Mouse (Mus musculus): Measurements from ENCODE around the gene Art4. TPM values are rescaled to one million over a fixed set of nuclear protein-coding genes. Genes with fewer than 3 reads are reported as not detected.
"Not testable (repeated sequence)": the region's sequence is repeated elsewhere in the genome, so short reads cannot be mapped to it uniquely, and the experiment has no call there.

The Art4 gene
- total and polyA plus RNA-seq, 3 experiments, result 0.50 to 0.60 TPM; not detected in 1

GRCm38 (mm10) chr6:136887854-136888253 lies 30.3 kb upstream of the Art4 start:
- Histone ChIP-seq H3K9ac (ENCODE audit: control insufficient read depth, low read depth, low read length, poor library complexity, severe bottlenecking) (no peak overlapping the region), H3K27ac (ENCODE audit: control insufficient read depth, low read depth, low read length) (no peak overlapping the region), H3K9me3 (replicated peaks; ENCODE audit: insufficient read depth, low read length) (no peaks in the 10 kb centered on the region), H3K79me2 (ENCODE audit: control insufficient read depth, insufficient read depth, low read length, poor library complexity) (no peaks in the 10 kb centered on the region), H3K4me1 (ENCODE audit: control insufficient read depth in 1 of 2, insufficient read depth in 2 of 2, low read length in 2 of 2) (no peaks in the 10 kb centered on the region), H3K4me3 (ENCODE audit: control insufficient read depth in 1 of 2, insufficient read depth in 1 of 2, low read depth in 2 of 2, low read length in 2 of 2) (no peak overlapping the region), H3K36me3 (ENCODE audit: control insufficient read depth in 1 of 2, insufficient read depth in 2 of 2, low read length in 2 of 2) (no peaks in the 10 kb centered on the region), H3K27me3 (ENCODE audit: control insufficient read depth in 1 of 2, insufficient read depth in 2 of 2, low read length in 2 of 2) (peaks cover 0 to 5% of the 10 kb centered on the region in 2 experiments; a peak in 2 of 4 replicates)
- DNase-seq (ENCODE audit: low read depth, low spot score), result no peak
- TF ChIP-seq SMC3 (IDR thresholded peaks at IDR 0.05; ENCODE audit: low read depth, low read length) (no peak), KAT2A (conservative IDR thresholded peaks at IDR 0.05; ENCODE audit: low read depth, low read length) (no peak), NELFE (IDR thresholded peaks at IDR 0.05; ENCODE audit: low read depth, low read length) (no peak), JUND (IDR thresholded peaks at IDR 0.05; ENCODE audit: low read depth, low read length) (no peak), CHD1 (IDR thresholded peaks at IDR 0.05; ENCODE audit: low read depth, low read length) (no peak), GATA1 (IDR thresholded peaks at IDR 0.05; ENCODE audit: low read depth, low read length) (no peak), RAD21 (IDR thresholded peaks at IDR 0.05; ENCODE audit: low read depth, low read length) (no peak), USF1 (IDR thresholded peaks at IDR 0.05; ENCODE audit: low read depth, low read length) (no peak), TBP (IDR thresholded peaks at IDR 0.05; ENCODE audit: low read depth, low read length) (no peak), EP300 (IDR thresholded peaks at IDR 0.05; ENCODE audit: low read depth in 1 of 2, low read length in 2 of 2) (no peak), MAFK (IDR thresholded peaks at IDR 0.05; ENCODE audit: borderline replicate concordance, low read depth, low read length) (no peak), NRF1 (IDR thresholded peaks at IDR 0.05; ENCODE audit: insufficient read depth, low read depth, low read length, poor library complexity, severe bottlenecking) (no peak), UBTF (IDR thresholded peaks at IDR 0.05; ENCODE audit: borderline replicate concordance, insufficient read depth, low read depth, low read length) (no peak), MYB (IDR thresholded peaks at IDR 0.05; ENCODE audit: low read depth, low read length) (no peak), USF2 (IDR thresholded peaks at IDR 0.05; ENCODE audit: borderline replicate concordance in 1 of 2, insufficient read depth in 1 of 2, low read depth in 1 of 2, low read length in 2 of 2) (no peak), ZKSCAN1 (IDR thresholded peaks at IDR 0.05; ENCODE audit: low read depth, low read length) (no peak), MXI1 (IDR thresholded peaks at IDR 0.05; ENCODE audit: low read depth, low read length) (no peak), HCFC1 (IDR thresholded peaks at IDR 0.05; ENCODE audit: low read depth, low read length) (no peak)

- H3K4me3 ChIP-seq (ENCODE audit: control insufficient read depth in 1 of 2, insufficient read depth in 1 of 2, low read depth in 2 of 2, low read length in 2 of 2), result not testable (repeated sequence)
Observed at GRCm38 (mm10) chr6:136884766-136885165, 27.2 kb upstream of the Art4 start.

More at GRCm38 (mm10) chr6:136884766-136885165, 27.2 kb upstream of the Art4 start:
- H3K4me1 ChIP-seq (ENCODE audit: control insufficient read depth in 1 of 2, insufficient read depth in 2 of 2, low read length in 2 of 2); H3K27ac ChIP-seq (ENCODE audit: control insufficient read depth, low read depth, low read length); H3K27me3 ChIP-seq (ENCODE audit: control insufficient read depth in 1 of 2, insufficient read depth in 2 of 2, low read length in 2 of 2); H3K79me2 ChIP-seq (ENCODE audit: control insufficient read depth, insufficient read depth, low read length, poor library complexity); H3K9ac ChIP-seq (ENCODE audit: control insufficient read depth, low read depth, low read length, poor library complexity, severe bottlenecking); H3K9me3 ChIP-seq (replicated peaks; ENCODE audit: insufficient read depth, low read length); DNase-seq (ENCODE audit: low read depth, low spot score); H3K36me3 ChIP-seq (ENCODE audit: control insufficient read depth in 1 of 2, insufficient read depth in 2 of 2, low read length in 2 of 2): not testable (repeated sequence)
